Mouse (Mus musculus) heart, embryonic 15.5 days (tissue): Measurements from ENCODE around the gene Cavin1. TPM values are rescaled to one million over a fixed set of nuclear protein-coding genes. Genes with fewer than 3 reads are reported as not detected.

Experiments
- ATAC-seq: fragments of 200-750 bp; cut with Nextera tagmentation; replicated peaks from 2 replicates; pipeline ENCODE4 v1.8.0; 2017; ENCODE audit warnings: low read depth, moderate TSS enrichment; ENCODE audit not compliant: insufficient number of reproducible peaks, insufficient read depth, low FRiP score
- H3K27ac ChIP-seq: fragments of 300-500 bp; sonication (generic); 2 replicates; pipeline ENCODE4 v1.5.1; 2015; ENCODE audit warnings: mild to moderate bottlenecking, inconsistent platforms
- H3K27me3 ChIP-seq: fragments of 300-500 bp; sonication (generic); 2 replicates; pipeline ENCODE4 v1.6.1; 2015; ENCODE audit warnings: inconsistent platforms
- H3K36me3 ChIP-seq: fragments of 300-500 bp; sonication (generic); 2 replicates; pipeline ENCODE4 v1.6.1; 2015; ENCODE audit warnings: mild to moderate bottlenecking, inconsistent platforms
- H3K4me1 ChIP-seq: fragments of 300-500 bp; sonication (generic); replicated peaks from 2 replicates; pipeline ENCODE4 v1.6.1; 2015; ENCODE audit warnings: inconsistent platforms
- H3K4me2 ChIP-seq: fragments of 300-500 bp; sonication (generic); 2 replicates; pipeline ENCODE4 v1.6.1; 2015; ENCODE audit warnings: inconsistent platforms, mild to moderate bottlenecking, moderate library complexity
- H3K4me3 ChIP-seq: fragments of 300-500 bp; sonication (generic); 2 replicates; pipeline ENCODE4 v1.5.1; 2015; ENCODE audit warnings: mild to moderate bottlenecking, inconsistent platforms
- H3K9ac ChIP-seq: fragments of 300-500 bp; sonication (generic); 2 replicates; pipeline ENCODE4 v1.6.1; 2015; ENCODE audit warnings: mild to moderate bottlenecking, inconsistent platforms
- H3K9me3 ChIP-seq: fragments of 300-500 bp; sonication (generic); replicated peaks from 2 replicates; pipeline ENCODE4 v1.6.1; 2016; ENCODE audit warnings: inconsistent platforms
- WGBS: fragments of 180-500 bp; shearing (Covaris S2); methylation state at CpG from one replicate; pipeline ENCODE4 v1.1.7; 2015; ENCODE audit warnings: mixed read lengths; 5-methylcytosine and 5-hydroxymethylcytosine counted together
- polyA plus RNA-seq: library from polyadenylated mRNA; unstranded; fragments of >200 nt; fragmentation: Nextera tagmentation; extraction: Ambion mirVana; gene quantifications from 2 replicates; pipeline ENCODE4 v1.2.1, GENCODE M21; 2015

The Cavin1 gene
- polyA plus RNA-seq, 1 experiment from 2014 or later = 457 TPM

GRCm38 (mm10) chr11:100979887-100980286 lies 9.2 kb upstream of the Cavin1 start:
- no peak overlapping the region for H3K4me2 ChIP-seq
- H3K36me3 ChIP-seq = no peaks in the 10 kb centered on the region
- H3K27me3 ChIP-seq = no peaks in the 10 kb centered on the region
- WGBS = 31% methylated on average over 8 of the region's 8 CpGs
- ATAC-seq = peak; percentile 79
- no peak overlapping the region for H3K9ac ChIP-seq
- H3K27ac ChIP-seq = peak overlapping the region; percentile 83
- H3K4me3 ChIP-seq = no peak overlapping the region
- H3K9me3 ChIP-seq = no peaks in the 10 kb centered on the region
- H3K4me1 ChIP-seq = peaks cover 41% of the 10 kb centered on the region

DNA sequence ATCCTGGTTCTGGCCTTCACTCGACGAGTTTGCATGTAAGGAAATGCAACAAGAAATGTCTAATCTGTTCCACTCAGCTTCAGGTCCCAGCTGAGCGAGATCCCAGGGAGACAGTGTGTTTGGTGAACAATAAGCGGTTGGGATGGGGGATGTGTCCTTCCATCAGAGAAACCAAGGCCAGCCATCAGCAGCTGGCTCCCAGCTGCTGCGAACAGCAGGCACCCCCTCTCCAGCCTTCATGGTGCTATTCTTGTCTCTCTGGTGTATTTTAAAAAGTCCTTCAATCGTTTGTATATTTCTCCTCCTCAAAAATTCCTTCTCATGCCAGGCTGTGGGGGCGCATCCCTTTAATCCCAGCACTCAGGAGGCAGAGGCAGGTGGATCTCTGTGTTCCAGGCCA lies 4.6 kb upstream of the Cavin1 start:
- no peaks in the 10 kb centered on the region for H3K9me3 ChIP-seq
- H3K27me3 ChIP-seq = no peaks in the 10 kb centered on the region
- no peak for ATAC-seq
- H3K4me1 ChIP-seq = peaks cover 35% of the 10 kb centered on the region
- no peak overlapping the region for H3K9ac ChIP-seq
- no peak overlapping the region for H3K4me2 ChIP-seq
- H3K36me3 ChIP-seq = no peaks in the 10 kb centered on the region
- H3K27ac ChIP-seq = 0 out of 2 replicates have a peak overlapping the region, but pooled peaks have one; percentile 10
- WGBS = 48% methylated on average over 7 of the region's 7 CpGs
- no peak overlapping the region for H3K4me3 ChIP-seq

- no peak overlapping the region for H3K9ac ChIP-seq
- H3K27me3 ChIP-seq = no peaks in the 10 kb centered on the region
- no peak overlapping the region for H3K4me2 ChIP-seq
- no peaks in the 10 kb centered on the region for H3K9me3 ChIP-seq
- ATAC-seq = no peak
- 58% methylated on average over 14 of the region's 14 CpGs for WGBS
- H3K4me1 ChIP-seq = peaks cover 28% of the 10 kb centered on the region
- no peak overlapping the region for H3K4me3 ChIP-seq
- H3K27ac ChIP-seq = no peak overlapping the region
- H3K36me3 ChIP-seq = no peaks in the 10 kb centered on the region
These were observed 3.8 kb upstream of the Cavin1 start for GRCm38 (mm10) chr11:100974381-100974970.

DNA sequence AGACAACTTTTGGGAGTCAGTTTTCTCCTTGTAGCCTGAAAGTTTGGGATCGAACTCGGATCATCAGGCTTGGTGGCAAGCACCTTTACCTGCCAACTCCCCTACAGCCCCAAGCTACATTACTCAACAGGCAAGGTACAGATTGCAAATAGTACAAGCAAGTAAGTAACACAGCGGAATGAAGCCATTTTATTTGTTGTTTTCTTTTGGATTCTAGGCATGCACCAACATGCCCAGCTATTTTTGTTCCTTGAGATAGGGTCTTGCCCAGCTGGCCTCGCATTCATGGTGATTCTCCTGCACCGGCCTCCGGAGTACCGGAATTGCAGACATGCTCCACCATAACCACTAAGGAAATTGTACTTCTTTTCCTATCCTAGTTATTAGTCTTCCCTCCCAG lies 2.6 kb upstream of the Cavin1 start:
- Histone ChIP-seq H3K27ac (no peak overlapping the region), H3K9ac (no peak overlapping the region), H3K36me3 (no peaks in the 10 kb centered on the region), H3K27me3 (no peaks in the 10 kb centered on the region), H3K4me1 (peaks cover 24% of the 10 kb centered on the region), H3K4me3 (no peak overlapping the region), H3K4me2 (no peak overlapping the region), H3K9me3 (no peaks in the 10 kb centered on the region)
- 79% methylated on average over 7 of the region's 7 CpGs for WGBS
- no peak for ATAC-seq

GRCm38 (mm10) chr11:100971455-100971854 lies 768 bp upstream of the Cavin1 start:
- peaks cover 1% of the 10 kb centered on the region; the same call in 1 of the 2 replicates for H3K36me3 ChIP-seq
- peak overlapping the region; percentile 49; the same call in 1 of the 2 replicates for H3K9ac ChIP-seq
- no peaks in the 10 kb centered on the region for H3K27me3 ChIP-seq
- peak overlapping the region; percentile 67 for H3K4me2 ChIP-seq
- no peak for ATAC-seq
- peak overlapping the region; percentile 98 for H3K27ac ChIP-seq
- H3K4me1 ChIP-seq = peaks cover 42% of the 10 kb centered on the region
- no peaks in the 10 kb centered on the region for H3K9me3 ChIP-seq
- H3K4me3 ChIP-seq = no peak overlapping the region
- 68% methylated on average over 10 of the region's 10 CpGs for WGBS

GRCm38 (mm10) chr11:100969744-100970556 lies 737 bp downstream of the Cavin1 start:
- under 1% methylated on average over 65 of the region's 65 CpGs for WGBS
- Histone ChIP-seq H3K4me3 (peak overlapping the region; percentile 85), H3K36me3 (peaks cover 4% of the 10 kb centered on the region; the same call in 1 of the 2 replicates), H3K4me2 (peak overlapping the region; percentile 67), H3K4me1 (peaks cover 52% of the 10 kb centered on the region), H3K27me3 (no peaks in the 10 kb centered on the region), H3K9me3 (no peaks in the 10 kb centered on the region), H3K9ac (peak overlapping the region; percentile 95), H3K27ac (peak overlapping the region; percentile 98)
- peak; percentile 63 for ATAC-seq

- Histone ChIP-seq H3K4me3 (peak overlapping the region; percentile 85), H3K4me1 (peaks cover 56% of the 10 kb centered on the region), H3K9me3 (no peaks in the 10 kb centered on the region), H3K4me2 (peak overlapping the region; percentile 67), H3K36me3 (peaks cover 4% of the 10 kb centered on the region; the same call in 1 of the 2 replicates), H3K27ac (peak overlapping the region; percentile 98), H3K27me3 (no peaks in the 10 kb centered on the region), H3K9ac (peak overlapping the region; percentile 95)
- ATAC-seq = no peak
- 2% methylated on average over 35 of the region's 35 CpGs for WGBS
These were observed 1.4 kb downstream of the Cavin1 start for GRCm38 (mm10) chr11:100969189-100969743.

DNA sequence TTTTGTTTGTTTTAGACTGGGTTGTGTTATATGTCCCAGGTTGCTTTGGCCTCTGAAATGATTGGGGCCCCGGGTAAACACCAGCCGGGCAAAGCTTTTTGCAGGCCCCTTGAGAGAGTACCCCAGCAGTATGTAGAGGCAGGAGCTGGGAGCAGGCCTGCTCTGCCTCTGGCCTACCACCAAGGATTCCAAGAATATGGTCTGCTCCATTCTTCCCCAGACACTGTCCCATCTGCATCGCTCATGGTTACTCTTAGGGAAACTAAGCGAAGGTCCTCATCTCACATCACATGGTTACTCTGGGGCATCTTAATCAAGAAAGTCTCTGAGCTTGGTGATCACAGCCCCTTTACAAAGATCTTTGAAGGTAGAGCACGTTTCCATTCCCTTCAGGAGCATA lies 2.2 kb downstream of the Cavin1 start:
- Histone ChIP-seq H3K9ac (peak overlapping the region; percentile 95), H3K9me3 (no peaks in the 10 kb centered on the region), H3K27me3 (no peaks in the 10 kb centered on the region), H3K4me1 (peaks cover 62% of the 10 kb centered on the region), H3K4me3 (peak overlapping the region; percentile 85), H3K27ac (peak overlapping the region; percentile 98), H3K4me2 (peak overlapping the region; percentile 67), H3K36me3 (peaks cover 6% of the 10 kb centered on the region; the same call in 1 of the 2 replicates)
- no peak for ATAC-seq
- WGBS = 49% methylated on average over 5 of the region's 5 CpGs

GRCm38 (mm10) chr11:100967881-100968420 lies 2.7 kb downstream of the Cavin1 start:
- Histone ChIP-seq H3K27ac (peak overlapping the region; percentile 98), H3K4me1 (peaks cover 64% of the 10 kb centered on the region), H3K9me3 (no peaks in the 10 kb centered on the region), H3K27me3 (no peaks in the 10 kb centered on the region), H3K36me3 (peaks cover 6% of the 10 kb centered on the region; the same call in 1 of the 2 replicates), H3K9ac (peak overlapping the region; percentile 95), H3K4me2 (peak overlapping the region; percentile 67), H3K4me3 (peak overlapping the region; percentile 85)
- no peak for ATAC-seq
- WGBS = 50% methylated on average over 5 of the region's 5 CpGs

GRCm38 (mm10) chr11:100967376-100967775 lies 3.3 kb downstream of the Cavin1 start:
- peaks cover 6% of the 10 kb centered on the region; the same call in 1 of the 2 replicates for H3K36me3 ChIP-seq
- peak overlapping the region; percentile 67 for H3K4me2 ChIP-seq
- peak overlapping the region; percentile 98 for H3K27ac ChIP-seq
- WGBS = 18% methylated on average over 5 of the region's 5 CpGs
- no peaks in the 10 kb centered on the region for H3K27me3 ChIP-seq
- peak overlapping the region; percentile 95 for H3K9ac ChIP-seq
- peaks cover 70% of the 10 kb centered on the region for H3K4me1 ChIP-seq
- peak overlapping the region; percentile 85 for H3K4me3 ChIP-seq
- H3K9me3 ChIP-seq = no peaks in the 10 kb centered on the region
- ATAC-seq = no peak

GRCm38 (mm10) chr11:100965760-100966159 lies 4.9 kb downstream of the Cavin1 start:
- Histone ChIP-seq H3K4me1 (peaks cover 75% of the 10 kb centered on the region), H3K9me3 (no peaks in the 10 kb centered on the region), H3K27ac (peak overlapping the region; percentile 98), H3K4me3 (peak overlapping the region; percentile 85), H3K9ac (peak overlapping the region; percentile 47), H3K27me3 (no peaks in the 10 kb centered on the region), H3K4me2 (peak overlapping the region; percentile 67), H3K36me3 (peaks cover 6% of the 10 kb centered on the region; the same call in 1 of the 2 replicates)
- ATAC-seq = no peak
- 28% methylated on average over 6 of the region's 6 CpGs for WGBS
